Mouse (Mus musculus) lung, adult 2 months (tissue): ENCODE measurements at regions not wholly inside any gene's neighbourhood (a gene's known extent, or its start where the extent isn't known, plus 50 kb on each side); places are given as distances from the start of the nearest gene placed in this dataset.

Experiments used
- CTCF ChIP-seq: fragments of 200-500 bp; IDR thresholded peaks from 2 replicates; pipeline ENCODE4 v1.5.1; 2011; ENCODE audit warnings: mild to moderate bottlenecking, low read length, control low read depth; ENCODE audit not compliant: insufficient read depth
- POLR2A ChIP-seq: fragments of 200-500 bp; IDR thresholded peaks from 2 replicates; pipeline ENCODE4 v1.6.1; 2011; ENCODE audit warnings: low read depth, mild to moderate bottlenecking, control low read depth, low read length, borderline replicate concordance; ENCODE audit errors: extremely low read depth

- TF ChIP-seq CTCF (no peak), POLR2A (no peak)
Measured at GRCm38 (mm10) chr3:151072322-151072721, 365.4 kb upstream of the Adgrl4 start.
